Mouse (Mus musculus): ENCODE measurements around the gene Ddx19b. TPM values are rescaled to one million over a fixed set of nuclear protein-coding genes. Genes with fewer than 3 reads are reported as not detected.
"Not testable (repeated sequence)": the region's sequence is repeated elsewhere in the genome, so short reads cannot be mapped to it uniquely, and the experiment has no call there.

Gene Ddx19b
- polyA plus RNA-seq, 1 experiment from 2014 or later = 3.8 TPM

- Histone ChIP-seq H3K36me3 (ENCODE audit: control insufficient read depth, insufficient read depth, low read length) (peaks cover 39% of the 10 kb centered on the region), H3K9me3 (replicated peaks; ENCODE audit: control insufficient read depth, low read length) (no peaks in the 10 kb centered on the region), H3K4me2 (no peak overlapping the region), H3K4me3 (ENCODE audit: low read depth, low read length) (no peak overlapping the region), H3K4me1 (ENCODE audit: control insufficient read depth, insufficient read depth, low read length) (no peaks in the 10 kb centered on the region), H3K27ac (ENCODE audit: low read depth, low read length) (no peak overlapping the region), H3K9ac (ENCODE audit: low read depth, low read length) (no peak overlapping the region), H3K27me3 (ENCODE audit: control insufficient read depth, insufficient read depth, low read length) (no peaks in the 10 kb centered on the region)
- no peak for ATAC-seq (replicated peaks; ENCODE audit: insufficient number of reproducible peaks, low FRiP score, low TSS enrichment)
- WGBS (ENCODE audit: insufficient replicate concordance) = 74% methylated on average over 8 of the region's 8 CpGs
Observed at GRCm38 (mm10) chr8:110987805-110988744, 43.5 kb downstream of the Ddx19b start.

- Histone ChIP-seq H3K27ac (ENCODE audit: low read depth, low read length) (no peak overlapping the region), H3K9ac (ENCODE audit: low read depth, low read length) (no peak overlapping the region), H3K27me3 (ENCODE audit: control insufficient read depth, insufficient read depth, low read length) (no peaks in the 10 kb centered on the region), H3K4me3 (ENCODE audit: low read depth, low read length) (no peak overlapping the region), H3K36me3 (ENCODE audit: control insufficient read depth, insufficient read depth, low read length) (peaks cover 29% of the 10 kb centered on the region), H3K9me3 (replicated peaks; ENCODE audit: control insufficient read depth, low read length) (no peaks in the 10 kb centered on the region), H3K4me2 (no peak overlapping the region), H3K4me1 (ENCODE audit: control insufficient read depth, insufficient read depth, low read length) (no peaks in the 10 kb centered on the region)
- WGBS (ENCODE audit: insufficient replicate concordance) = 84% methylated on average over 2 of the region's 2 CpGs
- no peak for ATAC-seq (replicated peaks; ENCODE audit: insufficient number of reproducible peaks, low FRiP score, low TSS enrichment)
Observed at GRCm38 (mm10) chr8:110981304-110981703, 50.2 kb downstream of the Ddx19b start.

GRCm38 (mm10) chr8:110977987-110978386, 53.6 kb downstream of the Ddx19b start:
- not testable (repeated sequence) for H3K9ac ChIP-seq (ENCODE audit: low read depth, low read length); H3K27me3 ChIP-seq (ENCODE audit: control insufficient read depth, insufficient read depth, low read length); H3K4me1 ChIP-seq (ENCODE audit: control insufficient read depth, insufficient read depth, low read length); H3K4me3 ChIP-seq (ENCODE audit: low read depth, low read length); H3K27ac ChIP-seq (ENCODE audit: low read depth, low read length); ATAC-seq (replicated peaks; ENCODE audit: insufficient number of reproducible peaks, low FRiP score, low TSS enrichment); H3K9me3 ChIP-seq (replicated peaks; ENCODE audit: control insufficient read depth, low read length); H3K4me2 ChIP-seq
- 78% methylated on average over 2 of the region's 2 CpGs for WGBS (ENCODE audit: insufficient replicate concordance)
- peaks cover 16% of the 10 kb centered on the region for H3K36me3 ChIP-seq (ENCODE audit: control insufficient read depth, insufficient read depth, low read length)

DNA sequence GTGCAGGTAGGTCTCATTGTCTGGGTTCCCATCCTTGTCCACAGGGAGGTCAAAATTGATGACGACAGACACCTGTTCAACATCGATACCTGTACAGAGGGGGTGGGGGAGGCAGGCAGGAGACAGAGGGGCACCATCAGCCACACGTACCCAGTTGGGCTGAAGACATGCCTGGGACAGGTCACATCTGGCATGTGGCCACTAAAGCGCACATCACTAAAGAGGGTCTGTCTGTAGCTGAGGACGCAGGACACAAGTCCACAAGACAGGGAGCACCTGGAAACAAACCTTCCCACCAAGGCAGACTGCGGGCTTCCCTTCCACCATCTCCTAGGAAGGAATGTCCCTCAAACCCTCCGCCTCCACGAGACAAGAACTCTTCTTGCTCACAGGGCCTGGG, 55.0 kb downstream of the Ddx19b start:
- WGBS (ENCODE audit: insufficient replicate concordance) = 93% methylated on average over 8 of the region's 8 CpGs
- H3K4me3 ChIP-seq (ENCODE audit: low read depth, low read length); H3K4me1 ChIP-seq (ENCODE audit: control insufficient read depth, insufficient read depth, low read length); H3K27me3 ChIP-seq (ENCODE audit: control insufficient read depth, insufficient read depth, low read length); ATAC-seq (replicated peaks; ENCODE audit: insufficient number of reproducible peaks, low FRiP score, low TSS enrichment); H3K9ac ChIP-seq (ENCODE audit: low read depth, low read length); H3K4me2 ChIP-seq; H3K9me3 ChIP-seq (replicated peaks; ENCODE audit: control insufficient read depth, low read length); H3K27ac ChIP-seq (ENCODE audit: low read depth, low read length): not testable (repeated sequence)
- H3K36me3 ChIP-seq (ENCODE audit: control insufficient read depth, insufficient read depth, low read length) = peaks cover 16% of the 10 kb centered on the region

DNA sequence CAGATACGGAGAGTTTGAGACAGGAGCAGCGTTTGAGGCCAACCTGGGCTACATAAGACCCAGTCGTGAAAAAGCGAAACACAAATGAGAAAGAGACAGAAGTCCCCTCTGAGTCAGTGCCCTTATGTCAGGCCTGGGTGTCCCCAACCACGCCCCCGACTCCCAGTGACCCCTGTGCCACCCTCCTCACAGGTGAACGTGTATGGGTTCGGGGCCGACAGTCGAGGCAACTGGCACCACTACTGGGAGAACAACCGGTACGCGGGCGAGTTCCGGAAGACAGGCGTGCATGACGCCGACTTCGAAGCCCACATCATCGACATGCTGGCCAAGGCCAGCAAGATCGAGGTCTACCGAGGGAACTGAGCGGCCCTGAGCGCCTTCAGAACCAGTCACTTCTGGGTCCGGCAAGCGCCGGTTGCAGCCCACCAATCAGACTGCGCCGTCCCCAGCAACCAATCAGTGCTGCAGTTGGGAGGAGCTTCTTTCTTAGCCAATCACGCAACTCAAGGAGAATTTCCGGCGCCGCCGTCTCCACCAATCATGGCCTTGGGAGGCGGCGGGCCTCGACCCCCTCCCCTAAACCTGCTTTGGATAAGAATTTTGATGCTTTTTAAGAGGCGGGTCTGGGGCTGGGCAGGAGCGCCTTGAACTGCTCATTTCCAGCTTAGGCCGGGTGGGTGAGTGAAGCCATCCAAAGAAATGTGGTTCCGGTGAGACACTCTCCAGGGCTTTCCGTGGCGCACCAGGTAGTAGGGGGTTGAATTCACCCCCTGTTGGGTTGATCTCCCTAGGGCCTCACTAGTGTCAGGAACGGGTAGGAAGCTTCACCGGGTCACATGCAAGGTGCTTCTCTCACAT, 61.4 kb downstream of the Ddx19b start:
- WGBS (ENCODE audit: insufficient replicate concordance) = 4% methylated on average over 45 of the region's 45 CpGs
- peak overlapping the region; percentile 91 for H3K4me2 ChIP-seq
- peak overlapping the region; percentile 75 for H3K9ac ChIP-seq (ENCODE audit: low read depth, low read length)
- H3K4me1 ChIP-seq (ENCODE audit: control insufficient read depth, insufficient read depth, low read length) = peaks cover 16% of the 10 kb centered on the region
- no peaks in the 10 kb centered on the region for H3K27me3 ChIP-seq (ENCODE audit: control insufficient read depth, insufficient read depth, low read length)
- no peaks in the 10 kb centered on the region for H3K9me3 ChIP-seq (replicated peaks; ENCODE audit: control insufficient read depth, low read length)
- peaks cover 7% of the 10 kb centered on the region for H3K36me3 ChIP-seq (ENCODE audit: control insufficient read depth, insufficient read depth, low read length)
- peak overlapping the region; percentile 41; the same call in 1 of the 2 replicates for H3K27ac ChIP-seq (ENCODE audit: low read depth, low read length)
- peak; percentile 88 for ATAC-seq (replicated peaks; ENCODE audit: insufficient number of reproducible peaks, low FRiP score, low TSS enrichment)
- peak overlapping the region; percentile 53 for H3K4me3 ChIP-seq (ENCODE audit: low read depth, low read length)

DNA sequence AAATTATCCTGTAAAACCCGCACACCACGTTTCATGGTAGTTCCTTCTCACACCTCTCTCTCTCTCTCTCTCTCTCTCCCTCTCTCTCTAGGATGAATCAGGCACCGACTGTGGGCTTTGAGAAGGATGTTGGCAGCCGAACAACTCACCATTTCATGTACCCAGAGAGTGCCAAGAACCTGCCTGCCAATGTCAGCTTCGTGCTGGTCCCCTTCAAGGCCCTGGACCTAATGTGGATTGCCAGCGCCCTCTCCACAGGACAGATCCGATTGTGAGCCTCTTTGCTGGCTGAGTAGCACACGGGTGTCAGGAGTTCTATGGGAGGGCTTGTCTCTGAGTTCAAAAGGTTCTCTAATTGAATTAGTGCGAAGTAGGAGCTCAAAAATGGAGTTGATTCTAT, 64.2 kb downstream of the Ddx19b start:
- peaks cover 18% of the 10 kb centered on the region for H3K4me1 ChIP-seq (ENCODE audit: control insufficient read depth, insufficient read depth, low read length)
- no peak for ATAC-seq (replicated peaks; ENCODE audit: insufficient number of reproducible peaks, low FRiP score, low TSS enrichment)

DNA sequence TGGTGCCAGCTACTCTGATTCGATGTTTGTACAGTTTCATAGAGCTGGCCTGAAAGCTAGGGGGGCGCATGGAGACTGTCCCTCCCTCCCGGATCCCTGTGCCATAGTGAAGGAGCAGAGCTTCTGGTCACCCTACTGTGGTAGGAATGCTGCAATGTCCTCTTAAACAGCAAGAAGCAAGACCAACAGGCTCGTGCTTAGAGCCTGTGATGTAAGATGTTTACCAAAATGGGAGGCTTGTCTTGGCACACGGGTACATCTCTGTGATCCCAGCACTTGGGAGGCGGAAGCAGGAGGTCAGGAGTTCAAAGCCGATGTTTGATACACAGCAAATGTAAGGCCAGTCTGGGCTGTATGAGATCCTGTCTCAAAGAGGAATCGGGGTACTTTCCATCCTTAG, 65.0 kb downstream of the Ddx19b start:
- H3K9me3 ChIP-seq (replicated peaks; ENCODE audit: control insufficient read depth, low read length) = no peaks in the 10 kb centered on the region
- no peaks in the 10 kb centered on the region for H3K27me3 ChIP-seq (ENCODE audit: control insufficient read depth, insufficient read depth, low read length)
- no peak overlapping the region for H3K4me3 ChIP-seq (ENCODE audit: low read depth, low read length)
- H3K36me3 ChIP-seq (ENCODE audit: control insufficient read depth, insufficient read depth, low read length) = peaks cover 8% of the 10 kb centered on the region; the same call in 1 of the 2 replicates
- no peak overlapping the region for H3K9ac ChIP-seq (ENCODE audit: low read depth, low read length)
- H3K4me2 ChIP-seq = no peak overlapping the region
- no peak overlapping the region for H3K27ac ChIP-seq (ENCODE audit: low read depth, low read length)
- no peak for ATAC-seq (replicated peaks; ENCODE audit: insufficient number of reproducible peaks, low FRiP score, low TSS enrichment)
- H3K4me1 ChIP-seq (ENCODE audit: control insufficient read depth, insufficient read depth, low read length) = peaks cover 18% of the 10 kb centered on the region
- 81% methylated on average over 8 of the region's 8 CpGs for WGBS (ENCODE audit: insufficient replicate concordance)

More for the DNA sequence above, 64.2 kb downstream of the Ddx19b start:
- 84% methylated on average over 9 of the region's 9 CpGs for WGBS (ENCODE audit: insufficient replicate concordance)
- Histone ChIP-seq H3K27ac (ENCODE audit: low read depth, low read length) (no peak overlapping the region), H3K9ac (ENCODE audit: low read depth, low read length) (no peak overlapping the region), H3K27me3 (ENCODE audit: control insufficient read depth, insufficient read depth, low read length) (no peaks in the 10 kb centered on the region), H3K36me3 (ENCODE audit: control insufficient read depth, insufficient read depth, low read length) (peaks cover 7% of the 10 kb centered on the region), H3K4me2 (no peak overlapping the region), H3K4me3 (ENCODE audit: low read depth, low read length) (no peak overlapping the region), H3K9me3 (replicated peaks; ENCODE audit: control insufficient read depth, low read length) (no peaks in the 10 kb centered on the region)

DNA sequence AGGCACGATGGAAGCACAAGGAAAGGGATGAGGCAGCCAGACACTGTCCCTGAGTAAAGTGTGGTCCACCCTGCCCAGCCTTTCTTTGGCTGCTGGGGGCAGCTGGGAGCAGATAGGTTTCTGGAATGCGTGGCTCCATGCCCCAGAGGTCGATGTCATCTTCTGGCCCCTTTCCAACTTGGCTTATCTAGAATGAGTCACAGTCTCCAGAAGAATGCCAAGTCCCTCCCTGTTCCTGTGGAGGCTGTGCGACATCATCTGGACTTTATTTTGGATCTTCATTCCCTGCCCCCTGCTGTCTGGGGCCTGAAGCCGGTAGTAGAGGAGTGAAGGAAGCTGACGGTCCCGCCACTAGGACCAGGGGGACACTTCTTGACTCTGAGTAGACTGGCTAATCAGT, 66.0 kb downstream of the Ddx19b start:
- H3K9me3 ChIP-seq (replicated peaks; ENCODE audit: control insufficient read depth, low read length) = no peaks in the 10 kb centered on the region
- H3K9ac ChIP-seq (ENCODE audit: low read depth, low read length) = no peak overlapping the region
- H3K27ac ChIP-seq (ENCODE audit: low read depth, low read length) = peak overlapping the region; percentile 57
- WGBS (ENCODE audit: insufficient replicate concordance) = 25% methylated on average over 7 of the region's 7 CpGs
- peaks cover 8% of the 10 kb centered on the region; the same call in 1 of the 2 replicates for H3K36me3 ChIP-seq (ENCODE audit: control insufficient read depth, insufficient read depth, low read length)
- H3K4me3 ChIP-seq (ENCODE audit: low read depth, low read length) = no peak overlapping the region
- H3K4me2 ChIP-seq = peak overlapping the region; percentile 9; the same call in 1 of the 2 replicates
- H3K4me1 ChIP-seq (ENCODE audit: control insufficient read depth, insufficient read depth, low read length) = peaks cover 13% of the 10 kb centered on the region
- peak; percentile 41; the same call in 1 of the 2 replicates for ATAC-seq (replicated peaks; ENCODE audit: insufficient number of reproducible peaks, low FRiP score, low TSS enrichment)
- no peaks in the 10 kb centered on the region for H3K27me3 ChIP-seq (ENCODE audit: control insufficient read depth, insufficient read depth, low read length)

Measured in heart, embryonic 11.5 days (tissue).